Mouse (Mus musculus): ENCODE results near the gene Svop. TPM values are rescaled to one million over a fixed set of nuclear protein-coding genes. Genes with fewer than 3 reads are reported as not detected.

Gene Svop
- polyA plus RNA-seq, 1 experiment from 2014 or later = 0.05 TPM

GRCm38 (mm10) chr5:114015121-114015520 is 76.2 kb downstream of the Svop start:
- no peak for DNase-seq
- H3K9me3 ChIP-seq (replicated peaks) = no peaks in the 10 kb centered on the region
- H3K4me1 ChIP-seq (replicated peaks) = no peaks in the 10 kb centered on the region
- H3K4me2 ChIP-seq = no peak overlapping the region
- ATAC-seq (ENCODE audit: low read depth) = no peak
- no peak overlapping the region for H3K4me3 ChIP-seq (replicated peaks)
- H3K27me3 ChIP-seq = no peaks in the 10 kb centered on the region
- no peak overlapping the region for H3K27ac ChIP-seq
- no peak overlapping the region for H3K9ac ChIP-seq
- no peaks in the 10 kb centered on the region for H3K36me3 ChIP-seq
- WGBS (ENCODE audit: insufficient replicate concordance) = 52% methylated on average over 7 of the region's 7 CpGs

GRCm38 (mm10) chr5:114009049-114009448 is 82.3 kb downstream of the Svop start:
- Histone ChIP-seq H3K4me3 (replicated peaks) (no peak overlapping the region), H3K27me3 (no peaks in the 10 kb centered on the region), H3K4me1 (replicated peaks) (peaks cover 17% of the 10 kb centered on the region; the same call in 1 of the 2 replicates), H3K27ac (no peak overlapping the region), H3K36me3 (no peaks in the 10 kb centered on the region), H3K9ac (no peak overlapping the region), H3K9me3 (replicated peaks) (no peaks in the 10 kb centered on the region), H3K4me2 (no peak overlapping the region)
- DNase-seq (no peak), ATAC-seq (ENCODE audit: low read depth) (no peak)
- WGBS (ENCODE audit: insufficient replicate concordance) = 34% methylated on average over 4 of the region's 4 CpGs

- no peak for ATAC-seq (ENCODE audit: low read depth)
- WGBS (ENCODE audit: insufficient replicate concordance) = 76% methylated on average over 12 of the region's 12 CpGs
- H3K9me3 ChIP-seq (replicated peaks) = no peaks in the 10 kb centered on the region
These were observed 83.5 kb downstream of the Svop start for GRCm38 (mm10) chr5:114007753-114008453.

GRCm38 (mm10) chr5:114006974-114007373 is 84.4 kb downstream of the Svop start:
- H3K27me3 ChIP-seq = no peaks in the 10 kb centered on the region
- H3K4me1 ChIP-seq (replicated peaks) = peaks cover 30% of the 10 kb centered on the region
- ATAC-seq (ENCODE audit: low read depth) (no peak), DNase-seq (no peak)
- no peaks in the 10 kb centered on the region for H3K9me3 ChIP-seq (replicated peaks)
- no peaks in the 10 kb centered on the region for H3K36me3 ChIP-seq
- no peak overlapping the region for H3K4me3 ChIP-seq (replicated peaks)
- no peak overlapping the region for H3K27ac ChIP-seq
- 65% methylated on average over 4 of the region's 4 CpGs for WGBS (ENCODE audit: insufficient replicate concordance)
- H3K9ac ChIP-seq = no peak overlapping the region
- H3K4me2 ChIP-seq = no peak overlapping the region

More at GRCm38 (mm10) chr5:114007753-114008453, 83.5 kb downstream of the Svop start:
- H3K27me3 ChIP-seq = no peaks in the 10 kb centered on the region
- H3K9ac ChIP-seq = no peak overlapping the region
- no peak overlapping the region for H3K27ac ChIP-seq
- H3K4me1 ChIP-seq (replicated peaks) = peaks cover 29% of the 10 kb centered on the region
- no peak overlapping the region for H3K4me2 ChIP-seq
- no peaks in the 10 kb centered on the region for H3K36me3 ChIP-seq
- H3K4me3 ChIP-seq (replicated peaks) = no peak overlapping the region
- no peak for DNase-seq

- H3K4me1 ChIP-seq (replicated peaks) = peaks cover 30% of the 10 kb centered on the region
- no peak overlapping the region for H3K4me2 ChIP-seq
- no peak overlapping the region for H3K9ac ChIP-seq
- H3K27me3 ChIP-seq = no peaks in the 10 kb centered on the region
- ATAC-seq (ENCODE audit: low read depth) (no peak), DNase-seq (no peak)
- no peaks in the 10 kb centered on the region for H3K9me3 ChIP-seq (replicated peaks)
- H3K27ac ChIP-seq = no peak overlapping the region
- H3K4me3 ChIP-seq (replicated peaks) = no peak overlapping the region
- WGBS (ENCODE audit: insufficient replicate concordance) = 64% methylated on average over 5 of the region's 5 CpGs
- no peaks in the 10 kb centered on the region for H3K36me3 ChIP-seq
These were observed 86.3 kb downstream of the Svop start for GRCm38 (mm10) chr5:114005100-114005499.

- no peak overlapping the region for H3K4me3 ChIP-seq (replicated peaks)
- no peak for ATAC-seq (ENCODE audit: low read depth)
- no peaks in the 10 kb centered on the region for H3K9me3 ChIP-seq (replicated peaks)
- H3K27me3 ChIP-seq = no peaks in the 10 kb centered on the region
- no peaks in the 10 kb centered on the region for H3K36me3 ChIP-seq
- no peak overlapping the region for H3K9ac ChIP-seq
- H3K4me1 ChIP-seq (replicated peaks) = peaks cover 26% of the 10 kb centered on the region
- no peak overlapping the region for H3K27ac ChIP-seq
- whole genome bisulfite sequencing (ENCODE audit: insufficient replicate concordance) = 70% methylated on average over 11 of the region's 11 CpGs
- no peak overlapping the region for H3K4me2 ChIP-seq
- DNase-seq = no peak
These were observed 86.8 kb downstream of the Svop start for GRCm38 (mm10) chr5:114004573-114004972.

- Histone ChIP-seq H3K4me1 (replicated peaks) (peaks cover 25% of the 10 kb centered on the region), H3K9me3 (replicated peaks) (no peaks in the 10 kb centered on the region), H3K9ac (no peak within 1 kb of the TSS), H3K27ac (no peak within 1 kb of the TSS), H3K27me3 (no peaks in the 10 kb centered on the region), H3K4me3 (replicated peaks) (no peak within 1 kb of the TSS), H3K4me2 (no peak within 1 kb of the TSS), H3K36me3 (no peaks in the 10 kb centered on the region)
- WGBS (ENCODE audit: insufficient replicate concordance) = 45% methylated on average over 5 of the region's 5 CpGs
- ATAC-seq (ENCODE audit: low read depth) (no peak), DNase-seq (no peak)
These were observed 87.8 kb downstream of the Svop start, which contains the start of gene Dao for GRCm38 (mm10) chr5:114003542-114003941. Dao (plus strand) TSS chr5:114003703.

- Histone ChIP-seq H3K4me1 (replicated peaks) (peaks cover 17% of the 10 kb centered on the region), H3K9me3 (replicated peaks) (no peaks in the 10 kb centered on the region), H3K9ac (no peak overlapping the region), H3K4me3 (replicated peaks) (no peak overlapping the region), H3K27ac (no peak overlapping the region), H3K4me2 (no peak overlapping the region), H3K36me3 (no peaks in the 10 kb centered on the region), H3K27me3 (peaks cover 13% of the 10 kb centered on the region; the same call in 1 of the 2 replicates)
- ATAC-seq (ENCODE audit: low read depth) (no peak), DNase-seq (no peak)
- WGBS (ENCODE audit: insufficient replicate concordance) = 16% methylated on average over 5 of the region's 5 CpGs
These were observed 92.0 kb downstream of the Svop start for GRCm38 (mm10) chr5:113999382-113999781.

GRCm38 (mm10) chr5:113996458-113996857 is 94.9 kb downstream of the Svop start:
- H3K4me2 ChIP-seq = no peak overlapping the region
- no peak for DNase-seq
- 49% methylated on average over 2 of the region's 2 CpGs for WGBS (ENCODE audit: insufficient replicate concordance)
- H3K9ac ChIP-seq = no peak overlapping the region
- no peaks in the 10 kb centered on the region for H3K9me3 ChIP-seq (replicated peaks)
- H3K27ac ChIP-seq = no peak overlapping the region
- peaks cover 27% of the 10 kb centered on the region for H3K4me1 ChIP-seq (replicated peaks)
- H3K4me3 ChIP-seq (replicated peaks) = no peak overlapping the region
- peaks cover 13% of the 10 kb centered on the region; the same call in 1 of the 2 replicates for H3K27me3 ChIP-seq
- no peak for ATAC-seq (ENCODE audit: low read depth)
- no peaks in the 10 kb centered on the region for H3K36me3 ChIP-seq

GRCm38 (mm10) chr5:113993487-113994465 is 97.6 kb downstream of the Svop start, which contains the start of gene Ssh1:
Ssh1 (minus strand) TSS chr5:113993894.
- WGBS (ENCODE audit: insufficient replicate concordance) = 1% methylated on average over 70 of the region's 83 CpGs
- Histone ChIP-seq H3K4me1 (replicated peaks) (peaks cover 54% of the 10 kb centered on the region), H3K9me3 (replicated peaks) (no peaks in the 10 kb centered on the region), H3K36me3 (peaks cover 7% of the 10 kb centered on the region; the same call in 1 of the 2 replicates), H3K9ac (peak within 1 kb of the TSS; percentile 91), H3K4me3 (replicated peaks) (peak within 1 kb of the TSS; percentile 81), H3K27me3 (peaks cover 13% of the 10 kb centered on the region; the same call in 1 of the 2 replicates), H3K27ac (peak within 1 kb of the TSS; percentile 94), H3K4me2 (peak within 1 kb of the TSS; percentile 97)
- ATAC-seq (ENCODE audit: low read depth) (peak; percentile 79), DNase-seq (peak; percentile 78)

- H3K9me3 ChIP-seq (replicated peaks) = no peaks in the 10 kb centered on the region
- H3K9ac ChIP-seq = peak overlapping the region; percentile 91
- peaks cover 8% of the 10 kb centered on the region; the same call in 1 of the 2 replicates for H3K36me3 ChIP-seq
- H3K27ac ChIP-seq = peak overlapping the region; percentile 94
- H3K4me2 ChIP-seq = peak overlapping the region; percentile 97
- peak overlapping the region; percentile 81 for H3K4me3 ChIP-seq (replicated peaks)
- peaks cover 59% of the 10 kb centered on the region for H3K4me1 ChIP-seq (replicated peaks)
- 1% methylated on average over 21 of the region's 22 CpGs for WGBS (ENCODE audit: insufficient replicate concordance)
- peak; percentile 39 for DNase-seq
- H3K27me3 ChIP-seq = peaks cover 13% of the 10 kb centered on the region; the same call in 1 of the 2 replicates
- ATAC-seq (ENCODE audit: low read depth) = peak; percentile 39
These were observed 98.3 kb downstream of the Svop start for GRCm38 (mm10) chr5:113993031-113993486.

All from liver, embryonic 13.5 days (tissue).